Mouse (Mus musculus) cortical plate, adult 2 months (tissue): ENCODE results near the gene Bfsp1.

ENCODE experiments used
- CTCF ChIP-seq: fragments of 200-500 bp; IDR thresholded peaks from 2 replicates; pipeline ENCODE4 v1.5.1; 2011; ENCODE audit warnings: mild to moderate bottlenecking, control low read depth, low read length; ENCODE audit not compliant: insufficient read depth; ENCODE audit errors: extremely low read depth
- POLR2A ChIP-seq: fragments of 200-500 bp; IDR thresholded peaks from 2 replicates; pipeline ENCODE4 v1.6.1; 2011; ENCODE audit warnings: mild to moderate bottlenecking, low read length, control low read depth; ENCODE audit not compliant: insufficient read depth; ENCODE audit errors: extremely low read depth

DNA sequence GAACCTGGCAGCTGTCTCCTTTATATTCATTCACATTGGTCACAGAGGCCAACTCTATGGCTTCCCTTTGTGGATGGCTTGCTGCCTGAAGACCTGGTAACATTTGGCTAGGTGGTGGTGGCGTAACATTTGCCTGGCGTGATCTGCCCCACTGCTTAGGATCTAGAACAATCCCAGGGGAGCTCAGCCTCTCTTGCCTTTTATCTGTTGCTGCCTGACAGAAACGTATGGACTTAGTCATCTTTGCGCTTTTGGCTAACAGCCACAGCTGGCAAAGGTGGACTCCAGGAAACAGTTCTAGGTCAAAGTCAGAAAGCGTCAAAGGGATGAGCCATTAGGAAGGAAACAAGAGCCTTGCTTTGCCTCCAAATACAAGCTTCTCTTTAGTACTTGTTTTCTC is 41.9 kb upstream of the Bfsp1 start:
- TF ChIP-seq CTCF (no peak), POLR2A (no peak)
